Comparison of ENCODE assay signal across 16 mouse cellular contexts in the genomic region with DNA sequence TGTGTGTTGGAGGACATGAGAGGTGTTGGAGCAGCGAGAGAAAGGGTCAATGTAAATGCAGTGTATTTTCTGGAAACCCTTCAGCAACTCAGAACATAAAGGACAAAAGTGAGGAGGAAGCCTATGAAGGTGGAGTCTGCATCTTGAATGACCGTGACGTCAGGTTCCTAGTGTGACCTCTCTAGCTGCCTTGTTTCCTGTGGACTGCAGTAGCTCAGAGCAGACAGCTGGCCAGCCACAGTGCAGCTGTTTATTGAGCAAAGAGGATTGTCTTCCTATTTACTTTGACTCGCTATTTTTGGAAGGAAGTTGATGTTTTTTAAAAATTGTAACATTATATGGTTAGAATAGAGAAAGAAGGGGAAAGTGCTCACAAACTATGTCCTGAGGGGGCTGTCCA.
DNase-seq lines count a peak whose midpoint lies in the region; ATAC-seq and TF ChIP-seq lines count a peak whose summit lies in the region.
"Had no signal": no experiment of that assay in that cellular context is flagged by ENCODE, and none has a peak within 500 bp of the region (broad histone marks: within the 10 kb centered on the region; RNA-seq: fewer than 3 reads in every experiment).

No protein-coding gene starts in this region.

- DNase-seq in heart, adult 8-10 months (ENCODE audit: low spot score) = peak; percentile 29
- no peak for DNase-seq in heart, embryonic 10.5 days (ENCODE audit: low spot score)
- DNase-seq in stomach, postnatal 0 days (ENCODE audit: low spot score) = no peak
- DNase-seq in layer of hippocampus, postnatal 25 days (ENCODE audit: extremely low spot score in 1 of 2, low spot score in 1 of 2) = no peak
- no peak for DNase-seq in layer of hippocampus, adult 2 months (ENCODE audit: low spot score in 2 of 2)
- DNase-seq: cerebellum, adult 9-10 months; right cerebral cortex, postnatal 25 days; thymus, postnatal 14 days had no signal

- ATAC-seq in stomach, embryonic 15.5 days (ENCODE audit: insufficient read depth, low FRiP score, low read depth) = peak; percentile 56; the same call in 1 of the 2 replicates
- ATAC-seq in stomach, postnatal 0 days (ENCODE audit: low FRiP score, low TSS enrichment) = no peak
- peak; percentile 67; the same call in 1 of the 2 replicates for ATAC-seq in lung, embryonic 15.5 days (ENCODE audit: borderline replicate concordance, extremely low read depth, low FRiP score, low TSS enrichment)
- no peak for ATAC-seq in forebrain, embryonic 12.5 days (ENCODE audit: low FRiP score)
- ATAC-seq: forebrain, embryonic 14.5 days; hindbrain, embryonic 16.5 days had no signal

- WGBS in heart, embryonic 10.5 days = 47% methylated on average over 4 of the region's 4 CpGs
- WGBS in stomach, embryonic 15.5 days = 40% methylated on average over 4 of the region's 4 CpGs
- 52% methylated on average over 4 of the region's 4 CpGs for WGBS in stomach, postnatal 0 days
- WGBS in lung, embryonic 15.5 days = 31% methylated on average over 4 of the region's 4 CpGs
- 74% methylated on average over 4 of the region's 4 CpGs for WGBS in forebrain, embryonic 12.5 days

- no peak overlapping the region for H3K4me2 ChIP-seq in stomach, embryonic 15.5 days
- H3K4me2 ChIP-seq in stomach, postnatal 0 days (replicated peaks; ENCODE audit: low read depth) = no peak overlapping the region
- no peak overlapping the region for H3K4me2 ChIP-seq in lung, embryonic 15.5 days
- no peak overlapping the region for H3K4me2 ChIP-seq in forebrain, embryonic 12.5 days
- H3K4me2 ChIP-seq: embryonic facial prominence, embryonic 13.5 days; limb, embryonic 12.5 days had no signal

- H3K4me3 ChIP-seq in heart, embryonic 10.5 days = no peak overlapping the region
- H3K4me3 ChIP-seq in stomach, embryonic 15.5 days (replicated peaks) = no peak overlapping the region
- H3K4me3 ChIP-seq in stomach, postnatal 0 days (ENCODE audit: low read depth, low read length) = no peak overlapping the region
- no peak overlapping the region for H3K4me3 ChIP-seq in lung, embryonic 15.5 days
- no peak overlapping the region for H3K4me3 ChIP-seq in layer of hippocampus, adult 2 months
- no peak overlapping the region for H3K4me3 ChIP-seq in forebrain, embryonic 12.5 days (replicated peaks)
- H3K4me3 ChIP-seq: embryonic facial prominence, embryonic 13.5 days; limb, embryonic 12.5 days; megakaryocyte, embryonic 14.5 days had no signal

- H3K9me3 ChIP-seq in heart, embryonic 10.5 days = no peaks in the 10 kb centered on the region
- no peaks in the 10 kb centered on the region for H3K9me3 ChIP-seq in stomach, embryonic 15.5 days
- no peaks in the 10 kb centered on the region for H3K9me3 ChIP-seq in stomach, postnatal 0 days (ENCODE audit: control insufficient read depth, low read length)
- no peaks in the 10 kb centered on the region for H3K9me3 ChIP-seq in lung, embryonic 15.5 days
- no peaks in the 10 kb centered on the region for H3K9me3 ChIP-seq in forebrain, embryonic 12.5 days
- H3K9me3 ChIP-seq: embryonic facial prominence, embryonic 13.5 days; limb, embryonic 12.5 days; megakaryocyte, embryonic 14.5 days had no signal

- no peaks in the 10 kb centered on the region for H3K36me3 ChIP-seq in heart, embryonic 10.5 days
- H3K36me3 ChIP-seq in stomach, embryonic 15.5 days = no peaks in the 10 kb centered on the region
- no peaks in the 10 kb centered on the region for H3K36me3 ChIP-seq in stomach, postnatal 0 days (ENCODE audit: control insufficient read depth, insufficient read depth, low read length)
- H3K36me3 ChIP-seq in lung, embryonic 15.5 days = no peaks in the 10 kb centered on the region
- H3K36me3 ChIP-seq in forebrain, embryonic 12.5 days (replicated peaks) = no peaks in the 10 kb centered on the region
- H3K36me3 ChIP-seq: embryonic facial prominence, embryonic 13.5 days; limb, embryonic 12.5 days had no signal

- no peak for TF ChIP-seq CTCF in stomach, postnatal 0 days (IDR thresholded peaks at IDR 0.05; ENCODE audit: low read depth)
- TF ChIP-seq CTCF in layer of hippocampus, adult 2 months (conservative IDR thresholded peaks at IDR 0.05) = no peak

- no peak overlapping the region for H3K9ac ChIP-seq in stomach, embryonic 15.5 days
- H3K9ac ChIP-seq in stomach, postnatal 0 days (ENCODE audit: low read length) = no peak overlapping the region
- H3K9ac ChIP-seq in lung, embryonic 15.5 days = no peak overlapping the region
- no peak overlapping the region for H3K9ac ChIP-seq in forebrain, embryonic 12.5 days
- H3K9ac ChIP-seq: embryonic facial prominence, embryonic 13.5 days; limb, embryonic 12.5 days had no signal

- peaks cover 13% of the 10 kb centered on the region; the same call in 1 of the 2 replicates for H3K4me1 ChIP-seq in heart, embryonic 10.5 days
- H3K4me1 ChIP-seq in stomach, embryonic 15.5 days = no peaks in the 10 kb centered on the region
- H3K4me1 ChIP-seq in stomach, postnatal 0 days (replicated peaks; ENCODE audit: control insufficient read depth, insufficient read depth) = no peaks in the 10 kb centered on the region
- peaks cover 4% of the 10 kb centered on the region; the same call in 1 of the 2 replicates for H3K4me1 ChIP-seq in lung, embryonic 15.5 days
- H3K4me1 ChIP-seq in forebrain, embryonic 12.5 days = peaks cover 11% of the 10 kb centered on the region
- H3K4me1 ChIP-seq: megakaryocyte, embryonic 14.5 days had no signal

- no peak for TF ChIP-seq EP300 in stomach, postnatal 0 days (optimal IDR thresholded peaks at IDR 0.05)

- no peak overlapping the region for H3K27ac ChIP-seq in heart, embryonic 10.5 days
- no peak overlapping the region for H3K27ac ChIP-seq in stomach, embryonic 15.5 days
- no peak overlapping the region for H3K27ac ChIP-seq in stomach, postnatal 0 days (replicated peaks)
- H3K27ac ChIP-seq in lung, embryonic 15.5 days = no peak overlapping the region
- H3K27ac ChIP-seq in layer of hippocampus, adult 2 months = no peak overlapping the region
- no peak overlapping the region for H3K27ac ChIP-seq in forebrain, embryonic 12.5 days
- H3K27ac ChIP-seq: embryonic facial prominence, embryonic 13.5 days; limb, embryonic 12.5 days had no signal

- H3K27me3 ChIP-seq in heart, embryonic 10.5 days (ENCODE audit: insufficient read depth, poor library complexity, severe bottlenecking) = no peaks in the 10 kb centered on the region
- no peaks in the 10 kb centered on the region for H3K27me3 ChIP-seq in stomach, embryonic 15.5 days (replicated peaks)
- H3K27me3 ChIP-seq in stomach, postnatal 0 days (ENCODE audit: control insufficient read depth, insufficient read depth, low read length) = no peaks in the 10 kb centered on the region
- H3K27me3 ChIP-seq in lung, embryonic 15.5 days = peaks cover 7% of the 10 kb centered on the region; the same call in 1 of the 2 replicates
- no peaks in the 10 kb centered on the region for H3K27me3 ChIP-seq in forebrain, embryonic 12.5 days
- H3K27me3 ChIP-seq: embryonic facial prominence, embryonic 13.5 days; limb, embryonic 12.5 days; megakaryocyte, embryonic 14.5 days had no signal

Comparison
In these comparisons a context has a peak if more than half of its experiments do, and no peak if none do; other contexts are left out.
1. ATAC-seq: peak in stomach, embryonic 15.5 days (single experiment) and lung, embryonic 15.5 days (single experiment); none in stomach, postnatal 0 days (single experiment) and forebrain, embryonic 12.5 days (single experiment).